Mouse (Mus musculus) megakaryocyte, embryonic 14.5 days (primary cell): ENCODE results near the gene Ccdc65.

Experiments
- FLI1 ChIP-seq: IDR thresholded peaks from 2 replicates; pipeline ENCODE4 v1.6.1; 2012; ENCODE audit warnings: low read length, inconsistent platforms, mixed read lengths
- GATA1 ChIP-seq: IDR thresholded peaks from 3 replicates; pipeline ENCODE4 v1.6.1; 2012; ENCODE audit warnings: mixed read lengths, low read length, inconsistent platforms, borderline replicate concordance

DNA sequence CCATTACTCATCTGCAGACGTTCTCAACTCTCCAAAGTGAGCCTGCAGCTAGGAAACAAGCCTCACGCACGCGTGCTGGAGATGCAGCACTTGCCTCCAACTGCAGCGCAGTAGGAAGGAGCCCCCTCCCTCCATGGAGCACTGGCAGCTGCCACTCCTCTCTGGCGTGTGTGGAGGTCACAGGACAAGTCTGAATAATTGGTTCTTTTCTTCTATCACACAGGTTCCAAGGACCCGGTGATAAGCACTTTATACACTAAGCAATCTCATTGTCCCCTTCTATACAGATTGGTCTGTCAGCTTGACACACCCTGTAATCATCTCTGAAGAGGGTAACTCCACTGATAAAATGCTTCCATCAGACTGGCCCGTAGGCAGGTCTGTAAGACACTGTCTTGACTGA is 45.0 kb downstream of the Ccdc65 start:
- TF ChIP-seq GATA1, result no peak
- no peak for TF ChIP-seq FLI1
